Mouse (Mus musculus): ENCODE data around the gene Pdgfb.

The Pdgfb gene

DNA sequence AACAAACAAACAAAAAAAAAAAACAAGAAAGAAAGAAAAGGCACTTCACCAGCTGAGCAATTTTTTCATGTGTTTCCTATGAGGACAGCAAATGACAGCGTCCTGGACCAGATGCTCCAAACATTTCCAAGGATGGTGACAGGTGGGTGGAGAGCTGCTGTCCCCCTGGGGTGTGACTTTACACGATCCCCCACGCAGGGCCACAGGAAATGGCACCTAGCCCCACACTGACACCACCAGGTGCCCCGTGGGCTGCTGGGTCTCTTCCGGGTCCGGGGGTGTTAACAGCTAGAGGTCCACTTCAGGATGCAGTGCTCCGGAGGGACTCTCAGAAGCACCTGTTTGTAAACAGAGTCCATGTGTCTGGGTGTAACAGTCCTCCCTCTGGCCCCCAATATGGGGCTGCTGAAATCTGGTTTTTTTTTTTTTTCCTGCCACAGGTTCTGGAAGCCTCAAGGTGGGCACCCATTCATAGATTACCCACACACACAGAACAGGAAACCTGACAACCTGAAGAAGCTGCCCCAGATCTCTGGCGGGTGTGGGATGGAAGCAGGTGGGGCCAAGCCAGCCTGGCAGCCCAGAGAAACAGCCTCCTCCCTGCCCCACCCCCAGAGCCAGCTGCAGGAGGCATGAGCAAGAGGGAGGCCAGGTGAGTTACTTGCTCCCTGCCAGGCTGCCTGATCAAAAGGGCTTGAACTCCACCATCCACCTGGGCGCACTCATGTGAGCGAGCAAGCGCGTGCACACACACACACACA lies 5.2 kb downstream of the Pdgfb start:
- no peak for DNase-seq (ENCODE audit: low spot score)

DNA sequence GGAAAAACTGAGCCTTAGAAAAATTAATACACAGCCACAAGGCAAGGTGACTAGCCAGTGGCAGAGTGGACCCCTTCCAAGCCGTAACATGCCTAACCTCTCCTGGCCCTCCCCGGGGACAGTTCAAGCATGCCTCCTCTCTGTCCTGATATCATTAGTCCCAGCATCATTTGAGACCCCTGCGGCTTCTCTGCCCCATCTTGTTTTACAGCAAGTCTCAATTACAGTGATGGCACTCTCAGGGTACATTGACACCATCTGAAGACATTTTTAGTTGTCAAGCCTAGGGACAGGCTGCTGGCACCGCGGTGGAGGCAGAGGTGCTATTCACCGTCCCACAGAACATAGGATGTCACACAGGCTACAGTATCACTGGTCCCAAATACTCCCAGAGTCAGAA lies 6.3 kb downstream of the Pdgfb start:
- no peak for DNase-seq (ENCODE audit: low spot score)

DNA sequence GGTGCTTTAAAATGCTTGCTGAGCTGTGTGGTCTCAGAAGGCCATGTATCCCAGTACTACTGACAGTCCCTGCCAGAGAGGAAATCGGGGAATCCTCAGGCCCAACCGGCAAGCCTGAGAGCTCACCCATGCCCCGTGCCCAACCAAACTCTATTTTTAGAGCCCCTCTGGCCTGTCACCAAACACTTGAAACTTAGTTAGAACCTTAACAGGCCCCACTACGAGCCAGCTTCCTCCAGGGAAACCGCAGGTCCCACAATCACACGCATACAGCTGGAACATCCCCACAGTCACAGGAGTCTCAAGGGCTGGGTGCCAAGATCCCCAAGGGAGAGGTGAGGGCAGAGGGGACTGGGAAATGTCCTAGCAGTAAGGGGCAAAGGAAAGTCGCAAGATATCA lies 8.6 kb downstream of the Pdgfb start:
- DNase-seq (ENCODE audit: low spot score), result no peak

DNA sequence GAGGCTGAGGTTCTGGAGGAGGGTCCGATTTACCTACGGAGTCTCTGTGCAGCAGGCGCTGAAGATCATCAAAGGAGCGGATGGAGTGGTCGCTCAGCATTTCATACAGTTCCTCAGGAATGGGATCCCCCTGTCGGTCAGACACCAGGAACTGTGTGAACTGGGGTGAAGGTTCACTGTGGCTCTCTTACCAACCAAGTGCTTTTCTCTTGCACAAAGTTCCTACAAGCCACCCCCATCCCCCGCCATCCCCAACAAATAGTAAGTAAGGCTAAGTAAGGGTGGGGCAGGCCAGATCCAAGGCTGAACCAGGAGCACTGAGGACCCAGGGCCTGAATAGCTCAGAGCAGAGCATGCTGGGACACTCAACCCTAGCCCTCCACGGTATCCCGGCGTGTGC lies 9.3 kb downstream of the Pdgfb start:
- DNase-seq (ENCODE audit: low spot score), result peak; percentile 21

DNA sequence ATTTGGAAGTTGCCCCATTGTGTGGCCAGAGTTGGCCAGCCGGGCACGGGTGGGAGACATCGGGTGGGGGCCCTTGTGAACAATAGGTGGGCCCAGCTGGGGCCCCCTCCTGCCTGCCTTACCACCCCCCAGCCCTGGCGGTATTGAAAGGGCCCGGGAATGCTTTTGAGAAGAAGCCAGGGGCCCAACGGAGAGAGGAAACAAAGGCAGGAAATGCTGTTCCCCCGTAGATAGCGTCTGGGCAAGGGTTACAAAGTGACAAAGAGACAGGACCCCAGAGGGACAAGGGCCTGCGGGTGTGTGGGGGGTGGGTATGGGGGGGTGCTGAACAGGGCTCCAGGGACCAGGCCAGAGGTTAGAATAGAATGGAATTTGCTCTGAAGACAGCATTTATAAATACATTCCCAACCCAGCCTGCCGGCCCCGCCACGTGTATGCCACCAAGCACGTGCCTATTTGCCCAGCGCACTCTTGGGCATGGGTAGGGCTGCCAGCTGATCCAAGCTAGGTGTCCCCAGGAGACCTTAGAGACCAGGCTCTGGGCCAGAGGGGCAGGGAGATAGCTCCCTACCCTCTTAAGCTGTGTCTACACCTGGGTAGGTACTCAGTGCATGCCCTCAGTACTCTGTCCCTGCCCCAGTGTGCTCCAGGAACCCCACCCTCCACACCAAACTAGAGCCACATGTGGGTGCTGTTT lies 10.0 kb downstream of the Pdgfb start:
- no peak for DNase-seq (ENCODE audit: low spot score)

DNA sequence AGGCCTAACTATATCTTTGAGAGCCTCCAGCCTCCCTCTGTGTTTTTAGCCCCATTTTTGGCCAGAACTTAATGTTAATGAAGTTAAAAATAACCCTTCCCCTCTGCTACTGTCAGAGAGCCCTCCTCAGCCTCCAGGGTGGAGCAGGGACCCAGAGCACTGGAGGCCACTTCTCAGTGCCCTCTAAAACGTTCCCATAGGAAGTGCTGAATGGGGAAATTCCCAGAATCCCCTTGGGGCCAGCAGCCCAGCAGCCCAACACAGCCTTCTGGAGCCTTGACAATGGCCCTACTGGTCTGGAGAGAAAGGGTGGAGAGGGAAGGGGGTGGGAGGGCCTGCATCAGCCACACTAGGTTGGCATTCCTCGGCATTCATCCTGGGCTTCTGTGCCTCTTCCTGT lies 11.2 kb downstream of the Pdgfb start:
- no peak for DNase-seq (ENCODE audit: low spot score)

DNA sequence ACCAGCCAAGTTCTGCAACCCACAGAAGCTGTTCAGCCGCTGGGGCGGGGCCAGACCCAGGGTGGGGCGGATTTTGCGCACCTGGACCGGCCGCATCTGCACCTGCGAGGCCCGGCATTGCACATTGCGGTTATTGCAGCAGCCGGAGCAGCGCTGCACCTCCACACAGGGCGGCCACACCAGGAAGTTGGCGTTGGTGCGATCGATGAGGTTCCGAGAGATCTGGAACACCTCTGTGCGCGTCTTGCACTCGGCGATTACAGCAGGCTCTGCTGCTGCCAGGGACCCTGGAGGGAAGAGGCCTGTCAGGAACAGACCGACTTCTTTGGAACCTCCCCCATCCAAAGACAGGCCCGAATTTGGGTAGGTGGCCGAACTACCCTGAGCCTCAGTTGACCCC lies 13.2 kb downstream of the Pdgfb start:
- no peak for DNase-seq (ENCODE audit: low spot score)

DNA sequence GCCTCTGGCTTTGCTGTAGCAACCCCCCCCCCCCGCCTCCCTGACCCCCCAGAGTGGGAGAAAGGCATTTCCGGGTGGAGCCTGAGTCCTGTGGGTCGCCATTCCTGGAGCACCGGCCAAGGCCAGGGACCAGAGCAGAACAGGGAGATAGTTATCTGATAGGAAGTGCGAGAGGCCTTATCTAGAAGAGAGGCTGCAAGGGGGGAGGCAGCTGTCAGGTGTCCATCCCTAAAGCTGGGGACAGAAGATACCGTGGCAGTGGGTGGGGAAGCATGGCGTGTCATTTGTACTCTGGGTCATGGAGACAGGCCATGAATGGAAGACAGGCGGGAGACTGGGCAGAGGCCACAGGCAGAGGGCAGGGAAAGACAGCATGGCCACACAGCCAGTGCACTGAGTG lies 14.1 kb downstream of the Pdgfb start:
- no peak for DNase-seq (ENCODE audit: low spot score)

DNA sequence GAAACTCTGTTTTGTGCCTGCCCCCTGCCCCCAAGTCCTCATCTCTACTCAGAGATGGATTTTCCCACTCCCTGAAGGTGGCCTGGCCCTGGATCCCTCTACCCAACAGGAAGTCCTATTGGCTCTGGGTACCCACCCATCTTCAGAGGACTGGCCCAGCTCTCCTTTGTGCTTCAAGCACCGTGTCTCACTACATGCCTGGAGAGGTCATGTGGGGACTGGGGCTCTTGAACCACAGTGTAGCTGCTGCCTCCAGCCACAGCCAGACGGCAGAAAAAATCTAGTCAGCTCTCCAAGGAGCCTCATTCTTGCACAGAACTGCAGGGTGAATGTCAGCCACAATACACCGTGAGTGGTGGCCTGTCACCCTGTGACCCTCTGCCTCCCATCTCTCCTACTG lies 16.8 kb downstream of the Pdgfb start:
- DNase-seq (ENCODE audit: low spot score), result peak; percentile 6

DNA sequence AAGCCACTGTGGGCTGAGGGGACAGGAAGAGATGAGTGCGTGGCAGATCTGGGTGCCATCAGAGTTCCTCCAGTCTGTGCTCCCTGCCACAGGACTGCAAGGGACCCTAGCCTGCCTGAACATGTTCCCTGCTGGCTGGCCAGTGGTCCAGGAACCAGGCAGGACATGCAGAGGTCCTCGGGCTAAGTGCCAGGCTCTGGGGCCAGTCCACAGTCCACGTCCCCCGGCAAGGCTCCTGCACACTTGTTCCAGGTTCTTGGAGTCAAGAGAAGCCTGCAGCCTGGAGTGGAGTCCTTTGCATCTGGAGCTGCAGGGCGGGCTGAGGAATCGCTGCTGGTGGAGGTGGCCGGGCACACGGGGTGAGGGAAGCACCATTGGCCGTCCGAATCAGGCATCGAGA lies 18.0 kb downstream of the Pdgfb start:
- no peak for DNase-seq (ENCODE audit: low spot score)

DNA sequence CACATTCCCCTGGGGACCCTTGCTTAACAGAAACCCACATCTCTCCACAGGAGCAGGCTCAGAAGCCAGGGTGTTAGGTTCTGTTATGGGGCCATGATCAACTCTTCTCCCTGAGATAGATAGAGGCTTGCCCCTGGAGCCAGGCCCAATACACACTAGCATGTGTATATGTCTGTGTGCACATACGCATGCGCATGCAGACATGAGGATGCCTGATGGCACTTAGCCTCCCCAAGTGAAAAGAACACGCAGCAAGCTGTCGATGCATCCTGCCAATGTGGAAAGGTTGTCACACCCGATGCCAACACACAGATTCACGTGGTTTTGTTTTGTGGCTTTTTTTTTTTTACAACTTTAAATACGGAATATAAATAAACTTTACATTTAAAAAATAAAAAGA lies 19.2 kb downstream of the Pdgfb start:
- no peak for DNase-seq (ENCODE audit: low spot score)

DNA sequence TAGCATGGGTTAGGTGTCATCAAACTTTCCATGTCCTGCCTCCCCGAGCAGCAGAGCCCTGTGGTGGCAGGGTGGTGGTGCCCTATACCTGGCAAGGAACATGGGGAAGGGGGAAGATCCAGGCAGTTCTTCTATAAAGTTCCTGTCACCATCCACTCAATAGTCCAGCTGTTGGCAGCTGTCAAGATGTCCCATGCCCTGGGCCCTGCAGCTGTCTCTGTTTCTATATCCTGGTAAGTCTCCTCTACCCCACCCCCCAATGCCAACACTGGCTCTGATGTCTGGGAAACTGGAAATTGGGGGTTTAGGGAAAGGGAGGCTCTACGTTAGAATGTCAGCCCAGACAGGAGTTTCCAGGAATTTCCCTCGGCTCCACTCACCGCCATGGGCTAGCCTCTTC lies 20.2 kb downstream of the Pdgfb start:
- DNase-seq (ENCODE audit: low spot score), result no peak

DNA sequence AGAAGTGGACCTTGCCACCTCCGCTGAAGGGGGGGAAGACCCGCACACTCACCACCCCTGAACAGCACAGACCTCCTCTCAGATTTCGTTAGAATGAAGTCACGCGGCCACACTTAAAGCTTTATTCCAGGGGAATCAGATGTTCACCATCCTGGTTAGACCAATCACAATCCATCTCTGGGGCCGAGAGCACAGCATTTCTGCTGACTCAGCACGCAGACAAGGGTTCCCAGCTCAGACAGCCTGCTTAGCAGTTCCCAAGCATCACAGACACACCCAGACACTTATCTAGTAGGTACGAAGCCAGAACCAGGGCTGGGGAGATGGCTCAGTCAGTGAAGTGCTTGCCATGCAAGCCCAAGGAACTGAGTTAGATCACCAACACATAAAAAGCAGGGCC lies 28.6 kb downstream of the Pdgfb start:
- DNase-seq (ENCODE audit: low spot score), result no peak

DNA sequence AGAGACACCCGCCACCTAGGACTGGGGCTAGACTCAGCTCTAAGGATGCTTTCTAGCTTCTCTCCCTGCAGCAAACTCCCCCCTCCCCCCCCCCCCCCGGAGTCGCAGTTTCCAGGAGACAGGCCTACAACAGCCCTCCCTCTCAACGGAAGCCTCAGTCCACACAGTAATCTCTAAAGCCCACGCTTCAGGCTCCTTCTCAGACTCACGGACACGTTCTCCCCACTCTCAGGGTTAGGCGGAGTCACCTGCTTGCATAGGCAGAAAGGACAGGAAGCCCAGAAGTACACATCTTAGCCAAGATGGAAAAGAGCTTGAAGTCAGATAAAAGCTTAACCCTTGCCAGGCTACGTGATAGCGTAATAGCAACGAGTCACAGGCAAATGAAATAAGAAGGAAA lies 29.3 kb downstream of the Pdgfb start:
- no peak for DNase-seq (ENCODE audit: low spot score)

DNA sequence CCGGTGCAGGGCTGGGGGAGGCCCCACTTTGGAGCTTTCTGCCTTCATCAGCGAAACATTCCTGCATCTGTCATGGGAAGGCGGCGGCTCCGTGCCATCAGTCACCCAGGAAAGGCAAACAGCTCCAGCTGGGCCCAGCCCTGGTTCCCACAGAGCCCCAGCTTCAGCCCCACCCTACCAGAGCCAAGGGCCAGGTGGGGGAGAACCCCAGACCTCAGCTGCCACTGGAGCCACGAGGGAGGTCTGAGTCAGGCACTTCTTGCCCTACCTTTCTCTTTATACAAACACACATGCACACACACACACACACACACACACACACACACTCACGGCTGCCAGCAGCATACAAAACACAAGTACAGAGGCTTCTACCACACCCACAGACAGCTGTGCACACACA lies 30.6 kb downstream of the Pdgfb start:
- no peak for DNase-seq (ENCODE audit: low spot score)

DNA sequence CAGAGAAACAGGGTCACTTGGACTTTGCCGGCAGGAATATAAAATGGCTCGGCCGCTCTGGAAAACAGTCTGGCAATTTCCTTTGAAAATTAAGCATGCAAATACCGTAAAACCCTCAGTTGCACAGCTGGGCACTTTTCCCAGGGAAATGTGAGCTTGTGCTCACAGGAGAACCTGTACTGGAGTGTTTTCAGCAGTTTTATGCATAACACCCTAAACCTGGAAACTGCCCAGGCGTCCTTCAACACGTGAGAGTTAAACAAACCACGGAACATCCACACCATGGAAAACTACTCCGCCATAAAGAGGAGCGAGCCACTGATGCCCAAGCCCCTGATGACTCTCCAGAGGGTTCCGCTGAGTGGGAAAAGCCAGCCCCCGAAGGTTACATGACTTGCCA lies 34.1 kb downstream of the Pdgfb start:
- DNase-seq (ENCODE audit: low spot score), result no peak

DNA sequence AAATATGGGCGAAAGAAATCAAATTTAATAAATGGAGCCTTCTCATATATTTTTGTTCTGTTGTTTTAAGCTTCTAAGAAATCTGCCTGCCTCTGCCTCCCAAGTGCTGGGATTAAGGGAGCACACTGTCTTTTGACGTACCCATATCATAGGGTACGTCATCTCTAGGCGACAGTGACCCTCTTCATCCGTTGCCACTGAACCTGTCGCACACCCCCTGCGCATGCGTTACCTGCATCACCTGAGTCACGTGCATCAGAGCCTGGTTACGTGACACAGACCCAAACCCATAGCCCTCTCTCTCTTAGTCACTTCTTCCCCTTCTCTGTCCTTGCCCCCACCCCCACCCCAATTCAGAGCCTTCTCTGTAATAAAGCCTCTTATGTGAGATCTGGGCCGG lies 42.6 kb downstream of the Pdgfb start:
- DNase-seq (ENCODE audit: low spot score), result no peak

DNA sequence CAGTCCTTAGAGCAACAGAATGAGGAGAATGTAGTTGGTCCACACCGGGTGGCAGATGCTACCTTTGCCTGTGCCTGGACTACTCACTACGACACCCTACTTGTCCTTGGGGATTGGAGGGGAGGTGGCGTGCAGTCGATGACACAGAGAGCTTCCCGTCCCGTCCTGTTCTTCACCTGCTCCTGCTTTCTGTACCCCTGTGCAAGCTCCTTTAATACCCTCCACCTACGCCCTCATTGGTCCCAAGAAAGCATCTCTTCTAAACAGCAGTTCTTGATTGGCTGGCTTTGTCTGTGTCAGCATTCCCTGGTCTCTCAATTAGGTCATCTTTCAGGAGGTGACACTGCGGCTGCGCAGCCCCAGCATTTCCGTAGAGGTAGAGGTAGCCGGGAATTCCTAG lies 43.8 kb downstream of the Pdgfb start, which contains the start of gene Cbx7:
Cbx7 (minus strand) TSS at position 180 of the 400 bp plus-strand sequence.
- DNase-seq (ENCODE audit: low spot score), result no peak

DNA sequence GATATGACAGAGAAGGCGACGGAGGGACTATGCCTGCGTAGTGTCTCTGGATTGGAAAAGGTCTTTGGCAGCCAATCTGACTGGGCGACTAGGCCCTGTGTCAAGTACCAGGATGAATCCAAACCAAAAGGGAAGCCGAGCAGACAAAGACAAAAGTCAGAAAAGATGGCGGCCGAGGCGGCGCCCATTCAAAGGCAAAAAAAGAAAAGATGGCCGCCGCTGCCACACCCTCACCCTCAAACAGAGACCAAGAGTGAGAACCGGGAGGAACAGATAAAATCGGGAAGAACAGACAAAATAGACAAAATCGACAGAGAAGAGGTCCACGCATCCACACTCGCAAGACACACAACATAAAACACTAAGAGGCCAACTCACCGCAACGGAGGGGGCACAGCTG lies 44.3 kb downstream of the Pdgfb start:
- no peak for DNase-seq (ENCODE audit: low spot score)

DNA sequence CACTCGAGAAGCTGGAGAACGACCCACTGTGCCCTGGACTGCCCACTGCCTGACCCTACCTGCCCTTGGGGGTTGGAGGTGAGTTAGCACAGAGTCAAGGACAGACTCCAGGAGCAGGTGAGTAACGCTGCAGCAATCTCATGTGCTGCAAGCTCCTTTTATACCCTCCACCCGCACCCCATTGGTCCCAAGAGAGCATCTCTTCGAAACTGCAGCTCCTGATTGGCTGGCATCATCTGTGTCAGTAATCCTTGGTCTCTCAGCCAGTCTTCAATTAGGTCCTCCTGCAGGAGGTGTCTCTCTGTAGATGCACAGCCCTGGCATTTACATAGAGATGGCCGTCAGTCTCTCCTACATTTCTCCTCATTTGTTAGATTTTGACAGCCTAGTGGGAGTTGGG lies 47.4 kb downstream of the Pdgfb start:
- no peak for DNase-seq (ENCODE audit: low spot score)

DNA sequence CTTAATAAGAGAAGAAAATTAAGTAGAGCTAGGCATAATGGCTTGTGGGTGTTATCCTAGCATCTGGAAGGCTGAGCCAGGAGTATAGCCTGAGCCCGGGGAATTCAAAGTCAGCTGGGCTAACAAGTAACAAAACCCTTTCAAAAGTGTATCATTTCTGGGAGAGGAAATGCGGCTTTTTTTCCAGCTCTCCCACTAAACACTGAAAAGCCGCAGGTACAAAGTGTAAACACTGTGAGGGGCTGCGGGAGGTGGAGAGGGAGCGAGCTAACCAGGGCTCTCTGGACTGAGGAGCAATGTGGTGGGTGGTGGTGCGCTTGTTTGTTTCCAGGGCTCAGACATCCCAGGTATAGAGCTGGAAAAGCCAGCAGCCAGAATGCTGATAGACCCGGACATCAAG lies 50.4 kb downstream of the Pdgfb start:
- DNase-seq (ENCODE audit: low spot score), result no peak

DNA sequence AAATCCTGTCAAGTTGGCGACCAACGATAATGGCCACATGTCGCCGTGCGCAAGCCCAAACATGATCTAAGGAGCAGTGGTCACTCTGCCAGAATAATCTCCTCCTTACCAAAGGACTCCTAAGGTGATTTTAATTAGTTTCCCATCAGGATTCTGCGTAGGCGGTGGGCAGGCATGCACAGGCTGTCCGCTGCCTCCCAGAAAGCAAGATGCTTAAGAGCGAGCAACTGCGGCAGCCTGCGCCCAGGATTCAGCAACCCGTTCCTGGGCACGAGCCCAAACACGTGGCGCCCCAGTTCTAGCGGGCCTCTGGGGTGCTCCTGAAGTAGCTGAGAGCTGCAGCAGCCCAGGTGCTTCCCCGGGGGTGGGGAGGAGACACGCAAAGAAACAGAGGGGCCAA lies 52.1 kb downstream of the Pdgfb start:
- DNase-seq (ENCODE audit: low spot score), result no peak

DNA sequence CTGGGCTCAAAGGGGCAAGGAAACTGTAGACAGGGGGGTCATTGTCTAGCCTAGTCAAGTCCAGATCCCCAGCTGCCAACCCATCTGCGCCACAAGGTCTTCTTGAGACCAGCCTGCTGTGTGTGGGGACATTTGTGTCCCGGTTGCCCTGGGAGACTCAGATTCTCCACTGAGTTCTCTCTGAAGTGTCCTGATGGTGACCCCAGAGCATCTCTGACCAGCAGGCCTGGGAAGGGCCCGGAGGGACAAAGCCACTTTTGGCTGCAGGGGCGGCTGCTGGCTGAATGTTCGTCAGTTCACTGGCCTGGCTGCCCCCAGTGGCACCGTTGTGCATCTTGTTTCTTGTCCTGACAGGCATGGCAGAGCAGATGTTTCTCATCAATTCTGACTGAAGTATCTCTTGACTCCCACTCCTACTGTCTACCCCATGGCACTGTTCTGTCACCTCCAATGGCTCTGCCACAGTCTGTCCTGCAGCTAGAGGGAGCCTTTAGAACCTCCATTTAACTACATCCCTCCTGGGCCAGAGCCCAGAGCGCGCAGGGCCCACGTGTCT lies 53.3 kb downstream of the Pdgfb start:
- no peak for DNase-seq (ENCODE audit: low spot score)

DNA sequence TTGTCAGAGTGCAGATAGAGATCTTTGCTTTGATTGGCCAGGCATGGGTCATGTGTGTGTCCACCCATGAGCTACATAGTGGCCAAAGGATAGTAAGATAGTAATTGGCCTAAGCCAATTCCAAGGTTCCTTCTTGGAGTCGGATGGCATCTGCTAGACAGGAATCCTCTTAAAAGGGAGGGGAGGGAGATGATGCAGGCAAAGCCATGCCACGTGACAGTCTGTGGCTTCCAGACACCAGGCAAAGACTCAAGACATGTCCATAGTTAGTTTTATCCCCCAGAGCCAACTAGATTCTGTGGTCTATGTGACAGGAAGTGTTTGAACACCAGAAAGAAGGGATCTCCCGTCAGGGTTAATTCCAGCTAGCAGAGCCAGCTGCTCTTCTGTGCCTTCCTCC lies 56.4 kb downstream of the Pdgfb start:
- no peak for DNase-seq (ENCODE audit: low spot score)

Data from adipocyte (in vitro differentiated cells).